Mouse (Mus musculus) bone marrow, adult 2 months (tissue): Measurements from ENCODE around the gene Gemin4.

Experiments used
- CTCF ChIP-seq: fragments of 200-500 bp; IDR thresholded peaks from 2 replicates; pipeline ENCODE4 v1.5.1; 2011; ENCODE audit warnings: low read length, control low read depth; ENCODE audit not compliant: control insufficient read depth, insufficient read depth
- POLR2A ChIP-seq: fragments of 200-500 bp; IDR thresholded peaks from 2 replicates; pipeline ENCODE4 v1.6.1; 2011; ENCODE audit warnings: low read depth, mild to moderate bottlenecking, control low read depth, low read length, borderline replicate concordance; ENCODE audit not compliant: control insufficient read depth

- no peak for TF ChIP-seq CTCF
- no peak for TF ChIP-seq POLR2A
Observed at GRCm38 (mm10) chr11:76180146-76180540, 37.3 kb downstream of the Gemin4 start.
